Mouse (Mus musculus): Measurements from ENCODE around the gene Cdc42. TPM values are rescaled to one million over a fixed set of nuclear protein-coding genes. Genes with fewer than 3 reads are reported as not detected.

Gene Cdc42
- polyA plus RNA-seq, 1 experiment from 2014 or later = 501 TPM

- H3K4me2 ChIP-seq = no peak overlapping the region
- no peak overlapping the region for H3K4me3 ChIP-seq
- no peaks in the 10 kb centered on the region for H3K9me3 ChIP-seq
- peaks cover 26% of the 10 kb centered on the region for H3K4me1 ChIP-seq
- 79% methylated on average over 19 of the region's 19 CpGs for WGBS
- ATAC-seq (ENCODE audit: extremely low read depth, insufficient number of reproducible peaks, low FRiP score, low TSS enrichment) = no peak
- no peak overlapping the region for H3K27ac ChIP-seq (replicated peaks)
- peaks cover 7% of the 10 kb centered on the region for H3K36me3 ChIP-seq
- no peaks in the 10 kb centered on the region for H3K27me3 ChIP-seq (replicated peaks)
- H3K9ac ChIP-seq = no peak overlapping the region
Observed at GRCm38 (mm10) chr4:137306991-137307706, 50.4 kb downstream of the Cdc42 start.

- no peak overlapping the region for H3K27ac ChIP-seq (replicated peaks)
- H3K4me2 ChIP-seq = no peak overlapping the region
- no peak for ATAC-seq (ENCODE audit: extremely low read depth, insufficient number of reproducible peaks, low FRiP score, low TSS enrichment)
- H3K4me1 ChIP-seq = peaks cover 33% of the 10 kb centered on the region
- no peaks in the 10 kb centered on the region for H3K27me3 ChIP-seq (replicated peaks)
- H3K4me3 ChIP-seq = no peak overlapping the region
- no peaks in the 10 kb centered on the region for H3K9me3 ChIP-seq
- H3K9ac ChIP-seq = no peak overlapping the region; the same call in 1 of the 2 replicates
- H3K36me3 ChIP-seq = peaks cover 4% of the 10 kb centered on the region
- WGBS = 66% methylated on average over 8 of the region's 8 CpGs
Observed at GRCm38 (mm10) chr4:137306577-137306888, 51.0 kb downstream of the Cdc42 start.

- Histone ChIP-seq H3K27ac (replicated peaks) (no peak overlapping the region), H3K4me1 (peaks cover 38% of the 10 kb centered on the region), H3K27me3 (replicated peaks) (no peaks in the 10 kb centered on the region), H3K36me3 (peaks cover 4% of the 10 kb centered on the region), H3K4me2 (no peak overlapping the region), H3K4me3 (no peak overlapping the region), H3K9me3 (no peaks in the 10 kb centered on the region), H3K9ac (no peak overlapping the region; the same call in 1 of the 2 replicates)
- ATAC-seq (ENCODE audit: extremely low read depth, insufficient number of reproducible peaks, low FRiP score, low TSS enrichment) = no peak
- WGBS = 67% methylated on average over 13 of the region's 13 CpGs
Observed at GRCm38 (mm10) chr4:137305831-137306576, 51.5 kb downstream of the Cdc42 start.

- Histone ChIP-seq H3K4me3 (no peak overlapping the region), H3K9ac (no peak overlapping the region), H3K9me3 (no peaks in the 10 kb centered on the region), H3K27ac (replicated peaks) (no peak overlapping the region), H3K36me3 (peaks cover 4% of the 10 kb centered on the region), H3K4me2 (no peak overlapping the region), H3K4me1 (peaks cover 38% of the 10 kb centered on the region), H3K27me3 (replicated peaks) (no peaks in the 10 kb centered on the region)
- 87% methylated on average over 7 of the region's 7 CpGs for WGBS
- no peak for ATAC-seq (ENCODE audit: extremely low read depth, insufficient number of reproducible peaks, low FRiP score, low TSS enrichment)
Observed at GRCm38 (mm10) chr4:137305066-137305465, 52.5 kb downstream of the Cdc42 start.

- Histone ChIP-seq H3K4me3 (no peak overlapping the region), H3K27me3 (replicated peaks) (no peaks in the 10 kb centered on the region), H3K9me3 (no peaks in the 10 kb centered on the region), H3K27ac (replicated peaks) (no peak overlapping the region), H3K36me3 (no peaks in the 10 kb centered on the region; the same call in 1 of the 2 replicates), H3K4me2 (no peak overlapping the region), H3K4me1 (peaks cover 38% of the 10 kb centered on the region), H3K9ac (no peak overlapping the region)
- no peak for ATAC-seq (ENCODE audit: extremely low read depth, insufficient number of reproducible peaks, low FRiP score, low TSS enrichment)
- 86% methylated on average over 7 of the region's 7 CpGs for WGBS
Observed at GRCm38 (mm10) chr4:137304106-137304505, 53.4 kb downstream of the Cdc42 start.

GRCm38 (mm10) chr4:137301635-137302034, 55.9 kb downstream of the Cdc42 start:
- Histone ChIP-seq H3K9me3 (no peaks in the 10 kb centered on the region), H3K4me2 (no peak overlapping the region), H3K9ac (no peak overlapping the region), H3K27me3 (replicated peaks) (no peaks in the 10 kb centered on the region), H3K27ac (replicated peaks) (0 out of 2 replicates have a peak overlapping the region, but pooled peaks have one; percentile 5), H3K4me1 (peaks cover 35% of the 10 kb centered on the region), H3K36me3 (no peaks in the 10 kb centered on the region; the same call in 1 of the 2 replicates), H3K4me3 (no peak overlapping the region)
- 53% methylated on average over 16 of the region's 16 CpGs for WGBS
- no peak for ATAC-seq (ENCODE audit: extremely low read depth, insufficient number of reproducible peaks, low FRiP score, low TSS enrichment)

- H3K4me1 ChIP-seq = peaks cover 25% of the 10 kb centered on the region
- H3K36me3 ChIP-seq = no peaks in the 10 kb centered on the region; the same call in 1 of the 2 replicates
- no peak overlapping the region for H3K4me2 ChIP-seq
- WGBS = 90% methylated on average over 13 of the region's 13 CpGs
- H3K9me3 ChIP-seq = no peaks in the 10 kb centered on the region
- H3K9ac ChIP-seq = no peak overlapping the region
- H3K4me3 ChIP-seq = no peak overlapping the region
- H3K27me3 ChIP-seq (replicated peaks) = no peaks in the 10 kb centered on the region
- no peak for ATAC-seq (ENCODE audit: extremely low read depth, insufficient number of reproducible peaks, low FRiP score, low TSS enrichment)
- no peak overlapping the region for H3K27ac ChIP-seq (replicated peaks)
Observed at GRCm38 (mm10) chr4:137300227-137300626, 57.3 kb downstream of the Cdc42 start.

GRCm38 (mm10) chr4:137298406-137298805, 59.1 kb downstream of the Cdc42 start:
- H3K36me3 ChIP-seq = no peaks in the 10 kb centered on the region
- H3K27ac ChIP-seq (replicated peaks) = no peak overlapping the region
- no peak overlapping the region for H3K4me3 ChIP-seq
- WGBS = 65% methylated on average over 8 of the region's 8 CpGs
- H3K4me2 ChIP-seq = no peak overlapping the region
- peaks cover 25% of the 10 kb centered on the region for H3K4me1 ChIP-seq
- no peak for ATAC-seq (ENCODE audit: extremely low read depth, insufficient number of reproducible peaks, low FRiP score, low TSS enrichment)
- no peak overlapping the region for H3K9ac ChIP-seq
- no peaks in the 10 kb centered on the region for H3K9me3 ChIP-seq
- H3K27me3 ChIP-seq (replicated peaks) = no peaks in the 10 kb centered on the region

- ATAC-seq (ENCODE audit: extremely low read depth, insufficient number of reproducible peaks, low FRiP score, low TSS enrichment) = no peak
- Histone ChIP-seq H3K4me3 (no peak overlapping the region), H3K4me1 (peaks cover 24% of the 10 kb centered on the region), H3K4me2 (no peak overlapping the region), H3K27me3 (replicated peaks) (0 out of 2 replicates have a peak, but pooled peaks cover 2% of the 10 kb centered on the region), H3K9ac (no peak overlapping the region), H3K9me3 (no peaks in the 10 kb centered on the region), H3K36me3 (no peaks in the 10 kb centered on the region), H3K27ac (replicated peaks) (no peak overlapping the region)
- WGBS = 64% methylated on average over 4 of the region's 4 CpGs
Observed at GRCm38 (mm10) chr4:137297611-137298010, 59.9 kb downstream of the Cdc42 start.

GRCm38 (mm10) chr4:137294951-137295350, 62.6 kb downstream of the Cdc42 start:
- 0 out of 2 replicates have a peak, but pooled peaks cover 8% of the 10 kb centered on the region for H3K27me3 ChIP-seq (replicated peaks)
- H3K4me3 ChIP-seq = no peak overlapping the region
- no peak overlapping the region for H3K4me2 ChIP-seq
- peaks cover 8% of the 10 kb centered on the region; the same call in 1 of the 2 replicates for H3K4me1 ChIP-seq
- no peaks in the 10 kb centered on the region for H3K36me3 ChIP-seq
- 75% methylated on average over 8 of the region's 8 CpGs for WGBS
- H3K27ac ChIP-seq (replicated peaks) = no peak overlapping the region
- H3K9me3 ChIP-seq = no peaks in the 10 kb centered on the region
- ATAC-seq (ENCODE audit: extremely low read depth, insufficient number of reproducible peaks, low FRiP score, low TSS enrichment) = no peak
- H3K9ac ChIP-seq = no peak overlapping the region

- peaks cover 8% of the 10 kb centered on the region; the same call in 1 of the 2 replicates for H3K4me1 ChIP-seq
- WGBS = 60% methylated on average over 5 of the region's 5 CpGs
- no peak for ATAC-seq (ENCODE audit: extremely low read depth, insufficient number of reproducible peaks, low FRiP score, low TSS enrichment)
Observed at GRCm38 (mm10) chr4:137294474-137294873, 63.0 kb downstream of the Cdc42 start.

More at GRCm38 (mm10) chr4:137294474-137294873, 63.0 kb downstream of the Cdc42 start:
- no peaks in the 10 kb centered on the region for H3K36me3 ChIP-seq
- H3K27me3 ChIP-seq (replicated peaks) = 0 out of 2 replicates have a peak, but pooled peaks cover 8% of the 10 kb centered on the region
- H3K9me3 ChIP-seq = no peaks in the 10 kb centered on the region
- H3K4me3 ChIP-seq = no peak overlapping the region
- H3K9ac ChIP-seq = no peak overlapping the region
- H3K27ac ChIP-seq (replicated peaks) = no peak overlapping the region
- no peak overlapping the region for H3K4me2 ChIP-seq

Measured in heart, embryonic 13.5 days (tissue).